Mouse (Mus musculus): ENCODE measurements at regions not wholly inside any gene's neighbourhood (a gene's known extent, or its start where the extent isn't known, plus 50 kb on each side); places are given as distances from the start of the nearest gene placed in this dataset.
"Not testable (repeated sequence)": the region's sequence is repeated elsewhere in the genome, so short reads cannot be mapped to it uniquely, and the experiment has no call there.

DNA sequence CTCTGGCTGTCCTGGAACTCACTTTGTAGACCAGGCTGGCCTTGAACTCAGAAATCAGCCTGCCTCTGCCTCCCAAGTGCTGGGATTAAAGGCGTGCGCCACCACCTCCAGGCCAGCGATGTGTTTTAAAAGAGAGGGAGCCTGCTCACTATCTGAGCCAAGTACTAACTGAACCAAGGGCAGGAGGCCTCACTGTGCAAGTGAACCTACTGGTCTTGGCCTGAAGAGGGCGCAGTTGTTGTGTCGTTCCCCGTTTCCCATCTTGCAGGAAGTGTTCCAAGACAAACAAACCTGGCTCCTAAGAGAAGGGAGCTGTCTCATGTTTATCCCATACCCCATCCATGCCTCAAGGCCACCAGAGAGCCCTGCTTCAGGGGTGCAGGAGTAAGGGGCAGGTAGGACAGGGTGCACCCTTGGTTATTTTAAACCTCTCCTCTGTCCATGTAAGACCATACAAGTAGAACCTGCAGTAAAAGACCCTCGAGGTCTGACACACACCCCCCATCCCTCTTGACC lies 102.8 kb downstream of the Gm15319 start:
- H3K4me1 ChIP-seq (ENCODE audit: control insufficient read depth, insufficient read depth, low read length); H3K4me3 ChIP-seq (replicated peaks; ENCODE audit: extremely low read depth, low read depth, low read length); DNase-seq: not testable (repeated sequence)
- 61% methylated on average over 6 of the region's 7 CpGs for WGBS

DNA sequence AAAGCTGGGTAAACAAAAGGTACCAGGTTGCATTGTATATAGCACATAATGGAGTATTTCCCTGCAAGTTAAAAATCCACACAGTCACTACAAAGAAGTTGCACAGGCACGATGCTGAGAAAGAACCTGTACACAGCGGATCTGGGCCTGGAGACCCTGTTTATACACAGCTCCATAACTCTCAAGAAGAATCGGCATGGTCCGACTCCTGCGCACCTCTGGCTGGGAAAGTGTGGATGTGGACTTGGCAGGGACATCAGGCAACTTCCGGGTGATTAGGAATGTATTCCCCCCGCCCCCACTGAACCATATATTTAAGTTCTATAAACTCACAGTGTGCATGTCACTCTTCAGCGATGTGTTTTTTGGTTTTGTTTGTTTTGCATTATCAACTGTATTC lies 103.3 kb downstream of the Gm15319 start:
- WGBS: 81% methylated on average over 8 of the region's 8 CpGs
- H3K4me1 ChIP-seq (ENCODE audit: control insufficient read depth, insufficient read depth, low read length); DNase-seq; H3K4me3 ChIP-seq (replicated peaks; ENCODE audit: extremely low read depth, low read depth, low read length): not testable (repeated sequence)

Data from lung, adult 2 months (tissue).